Mouse (Mus musculus): Measurements from ENCODE around the gene Fam76a.

Gene Fam76a

GRCm38 (mm10) chr4:132922558-132923008, at the start of gene Fam76a:
Fam76a (minus strand) TSS chr4:132922558.
- peak; percentile 99 for DNase-seq (ENCODE audit: low read depth, low spot score)

- DNase-seq (ENCODE audit: low read depth, low spot score) = no peak
Observed at GRCm38 (mm10) chr4:132972101-132972500, 49.7 kb upstream of the Fam76a start.

GRCm38 (mm10) chr4:132971601-132972000, 49.2 kb upstream of the Fam76a start:
- DNase-seq (ENCODE audit: low read depth, low spot score) = no peak

- no peak for DNase-seq (ENCODE audit: low read depth, low spot score)
Observed at GRCm38 (mm10) chr4:132968105-132968938, 46.0 kb upstream of the Fam76a start.

- DNase-seq (ENCODE audit: low read depth, low spot score) = no peak
Observed at GRCm38 (mm10) chr4:132964473-132964872, 42.1 kb upstream of the Fam76a start.

- no peak for DNase-seq (ENCODE audit: low read depth, low spot score)
Observed at GRCm38 (mm10) chr4:132964064-132964463, 41.7 kb upstream of the Fam76a start.

- DNase-seq (ENCODE audit: low read depth, low spot score) = no peak
Observed at GRCm38 (mm10) chr4:132963436-132963835, 41.1 kb upstream of the Fam76a start.

GRCm38 (mm10) chr4:132962628-132963027, 40.3 kb upstream of the Fam76a start:
- no peak for DNase-seq (ENCODE audit: low read depth, low spot score)

- no peak for DNase-seq (ENCODE audit: low read depth, low spot score)
Observed at GRCm38 (mm10) chr4:132961866-132962265, 39.5 kb upstream of the Fam76a start.

GRCm38 (mm10) chr4:132960864-132961639, 38.7 kb upstream of the Fam76a start:
- DNase-seq (ENCODE audit: low read depth, low spot score) = no peak

- DNase-seq (ENCODE audit: low read depth, low spot score) = no peak
Observed at GRCm38 (mm10) chr4:132960313-132960712, 38.0 kb upstream of the Fam76a start.

GRCm38 (mm10) chr4:132959679-132960045, 37.3 kb upstream of the Fam76a start:
- DNase-seq (ENCODE audit: low read depth, low spot score) = no peak

- DNase-seq (ENCODE audit: low read depth, low spot score) = peak; percentile 67
Observed at GRCm38 (mm10) chr4:132958741-132959678, 36.7 kb upstream of the Fam76a start.

GRCm38 (mm10) chr4:132955395-132955791, 33.0 kb upstream of the Fam76a start:
- DNase-seq (ENCODE audit: low read depth, low spot score) = no peak

GRCm38 (mm10) chr4:132954530-132955394, 32.4 kb upstream of the Fam76a start:
- no peak for DNase-seq (ENCODE audit: low read depth, low spot score)

- no peak for DNase-seq (ENCODE audit: low read depth, low spot score)
Observed at GRCm38 (mm10) chr4:132950999-132951398, 28.6 kb upstream of the Fam76a start.

GRCm38 (mm10) chr4:132949882-132950532, 27.6 kb upstream of the Fam76a start:
- DNase-seq (ENCODE audit: low read depth, low spot score) = no peak

GRCm38 (mm10) chr4:132946047-132947001, 24.0 kb upstream of the Fam76a start:
- DNase-seq (ENCODE audit: low read depth, low spot score) = no peak

Data from WW6 (cell line).